Mouse (Mus musculus) kidney, adult 9 months (tissue): ENCODE data around the gene Syf2.

Experiments
- DNase-seq: peaks from one replicate; pipeline ENCODE4 v3.0.0; 2022

The Syf2 gene

DNA sequence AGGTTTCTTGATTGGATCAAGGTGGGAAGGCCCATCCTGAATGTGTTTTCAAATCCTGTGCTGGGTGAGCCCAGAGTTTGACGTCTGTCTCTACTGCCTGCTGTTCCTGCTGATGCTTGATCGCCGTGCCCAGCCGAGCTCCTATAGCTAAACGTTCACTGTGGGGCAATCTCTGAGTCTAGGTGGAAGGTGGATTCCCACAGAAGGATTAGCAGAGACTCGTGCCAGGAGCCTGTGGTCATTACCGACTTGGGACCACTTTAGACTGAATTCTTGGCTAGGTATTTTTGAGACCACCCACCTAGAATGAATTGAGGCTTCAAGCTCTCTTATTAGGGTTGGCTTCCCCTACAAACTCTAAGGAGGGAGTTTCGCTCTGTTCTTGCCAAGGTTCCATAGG is 48.2 kb downstream of the Syf2 start:
- DNase-seq: no peak

DNA sequence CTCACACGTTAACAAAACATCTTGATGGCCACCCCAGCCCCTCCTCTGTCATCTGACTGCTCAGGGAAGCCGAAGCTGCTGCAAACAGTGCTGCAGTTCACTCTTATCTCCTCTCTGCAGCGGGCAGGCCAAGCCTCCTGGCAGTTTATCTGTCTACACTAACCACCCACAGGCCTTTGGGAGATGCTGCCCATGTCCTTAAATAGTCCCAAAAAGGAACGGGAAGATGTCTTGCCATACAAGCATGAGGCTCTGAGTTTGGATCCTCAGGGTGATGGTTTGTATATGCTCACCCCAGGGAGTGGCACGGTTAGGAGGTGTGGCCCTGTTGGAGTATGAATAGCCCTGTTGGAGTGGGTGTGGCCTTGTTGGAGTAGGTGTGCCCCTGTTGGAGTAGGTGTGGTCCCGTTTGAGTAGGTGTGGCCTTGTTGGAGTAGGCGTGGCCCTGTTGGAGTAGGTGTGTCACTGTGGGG is 51.3 kb downstream of the Syf2 start:
- DNase-seq: no peak

DNA sequence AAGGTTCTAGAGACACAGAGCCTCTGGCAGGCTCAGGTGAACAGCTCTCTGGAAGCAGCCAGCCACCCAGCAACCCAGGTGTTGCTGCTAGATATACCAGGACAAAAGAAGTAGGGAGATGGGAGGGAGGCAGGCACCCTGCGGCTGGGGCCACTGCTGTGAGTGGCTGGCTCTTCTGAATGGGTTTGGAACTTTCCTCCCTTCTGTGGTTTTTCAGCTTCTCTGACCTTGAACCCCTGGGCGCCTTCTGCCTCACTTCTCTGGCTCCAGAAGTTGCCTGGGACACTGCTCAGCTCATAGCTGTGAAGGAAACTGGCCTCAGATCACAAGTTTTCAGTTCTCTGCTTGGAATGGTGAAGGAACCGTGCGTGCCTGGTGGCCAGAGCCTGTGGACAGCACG is 52.4 kb downstream of the Syf2 start:
- no peak for DNase-seq

DNA sequence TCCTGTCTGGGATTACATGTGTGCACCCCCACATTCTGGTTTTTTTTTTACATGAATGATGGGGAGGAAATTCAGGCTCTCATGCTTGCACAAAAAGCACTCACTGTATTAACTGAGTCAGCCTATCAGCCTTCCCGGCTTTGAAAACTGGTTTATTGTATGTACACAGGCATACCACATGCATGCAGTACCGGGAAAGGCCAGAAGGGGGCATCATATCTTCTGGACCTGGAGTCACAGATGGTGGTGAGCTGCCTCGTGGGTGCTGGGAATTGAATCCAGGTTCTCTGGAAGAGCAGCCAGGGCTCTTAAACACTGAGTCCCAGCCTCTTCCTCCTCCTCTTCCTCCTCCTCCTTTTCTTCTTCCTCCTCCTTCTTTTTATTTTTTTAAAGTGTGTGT is 53.9 kb downstream of the Syf2 start:
- DNase-seq: peak; percentile 13

DNA sequence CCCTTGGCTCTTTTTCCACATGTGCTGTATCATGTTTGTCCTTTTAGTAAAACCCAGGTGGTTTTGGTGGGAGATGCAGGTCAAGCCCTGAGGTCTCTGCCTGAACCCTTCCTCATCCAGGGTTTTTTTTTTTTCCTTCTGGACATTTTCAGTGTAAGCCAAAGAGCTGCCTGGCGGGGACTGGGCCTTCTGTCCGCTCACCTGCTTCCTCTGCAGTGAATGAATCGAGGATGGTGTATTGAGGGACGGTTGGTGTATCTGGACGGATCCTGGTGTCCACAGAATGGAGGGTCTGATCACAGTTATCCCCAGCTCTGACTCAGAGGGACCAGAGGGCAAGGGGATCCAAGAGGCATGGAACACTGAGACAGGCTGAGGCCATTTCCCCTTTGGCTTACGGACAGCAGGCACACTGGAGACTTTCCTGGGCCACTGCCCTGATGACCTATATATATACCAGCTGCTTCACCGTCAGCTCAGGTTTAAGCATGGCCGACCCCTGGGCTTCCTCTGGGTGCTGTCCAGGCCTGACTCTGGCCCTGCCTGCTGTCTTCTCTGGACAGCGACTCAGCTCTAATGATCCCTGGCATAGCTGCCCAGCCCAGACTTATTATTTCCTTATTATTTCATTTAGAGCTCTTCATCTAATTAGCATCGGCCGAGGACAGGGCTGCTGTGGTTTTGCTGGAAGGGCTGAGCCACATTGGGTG is 55.1 kb downstream of the Syf2 start:
- DNase-seq: no peak

DNA sequence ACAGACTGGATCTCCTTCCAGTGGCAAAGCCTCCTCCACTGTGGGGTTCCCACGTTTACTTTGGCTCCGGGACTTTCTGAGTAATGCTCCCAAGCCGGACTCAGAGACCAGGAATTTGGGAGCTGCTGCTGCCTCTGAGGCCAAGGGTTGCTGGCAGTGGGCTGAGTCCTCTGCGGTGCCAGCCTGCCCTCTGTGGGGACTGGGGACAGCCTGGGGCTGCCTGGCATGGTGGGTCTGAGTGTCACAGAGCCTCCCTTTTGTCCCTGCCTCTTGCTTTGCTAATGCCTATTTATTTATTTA is 55.6 kb downstream of the Syf2 start:
- no peak for DNase-seq

DNA sequence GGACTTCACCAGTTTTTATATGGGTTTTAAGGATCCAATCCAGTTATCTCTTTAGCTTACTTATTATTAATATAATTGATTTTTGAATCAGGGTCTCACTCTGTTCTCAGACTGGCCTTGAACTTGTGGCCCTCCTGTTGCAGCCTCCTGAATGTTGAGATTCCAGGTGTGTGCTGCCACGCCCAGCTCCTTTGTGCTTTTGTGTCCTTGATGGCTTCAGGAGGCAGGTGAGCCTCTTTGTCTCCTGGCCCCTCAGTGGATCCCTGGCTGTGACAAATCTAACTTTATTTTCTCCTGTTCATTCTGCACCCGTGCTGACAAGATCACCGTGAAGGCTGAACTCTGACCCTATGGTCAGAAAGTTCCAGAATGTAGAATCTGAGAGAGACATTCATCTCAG is 56.3 kb downstream of the Syf2 start:
- no peak for DNase-seq
